Mouse (Mus musculus) small intestine, adult 2 months (tissue): ENCODE results near the gene Rsbn1l. TPM values are rescaled to one million over a fixed set of nuclear protein-coding genes. Genes with fewer than 3 reads are reported as not detected.
"Not testable (repeated sequence)": the region's sequence is repeated elsewhere in the genome, so short reads cannot be mapped to it uniquely, and the experiment has no call there.

Experiments
- H3K27ac ChIP-seq: fragments of 200-500 bp; 2 replicates; pipeline ENCODE4 v1.5.1; 2012; ENCODE audit warnings: low read depth, low read length, control low read depth, inconsistent platforms; ENCODE audit not compliant: insufficient read depth
- H3K27me3 ChIP-seq: fragments of 200-500 bp; 2 replicates; pipeline ENCODE4 v1.6.1; 2012; ENCODE audit warnings: mild to moderate bottlenecking, moderate library complexity, low read length, inconsistent platforms; ENCODE audit not compliant: control insufficient read depth, insufficient read depth
- H3K36me3 ChIP-seq: fragments of 200-500 bp; 2 replicates; pipeline ENCODE4 v1.6.1; 2012; ENCODE audit warnings: mild to moderate bottlenecking, low read length, control low read depth, inconsistent platforms; ENCODE audit not compliant: control insufficient read depth, insufficient read depth
- H3K4me1 ChIP-seq: fragments of 200-500 bp; 2 replicates; pipeline ENCODE4 v1.6.1; 2012; ENCODE audit warnings: low read length, inconsistent platforms, mixed read lengths; ENCODE audit not compliant: control insufficient read depth, insufficient read depth, insufficient read length
- H3K4me3 ChIP-seq: fragments of 200-500 bp; 2 replicates; pipeline ENCODE4 v1.5.1; 2012; ENCODE audit warnings: low read depth, mild to moderate bottlenecking, control low read depth, inconsistent platforms, low read length, moderate library complexity
- CTCF ChIP-seq: fragments of 200-500 bp; IDR thresholded peaks from 2 replicates; pipeline ENCODE4 v1.5.1; 2012; ENCODE audit warnings: low read depth, mild to moderate bottlenecking, control low read depth, inconsistent platforms, low read length, moderate library complexity, mixed read lengths; ENCODE audit not compliant: insufficient replicate concordance, insufficient read length; ENCODE audit errors: extremely low read depth
- POLR2A ChIP-seq: fragments of 200-500 bp; IDR thresholded peaks from 2 replicates; pipeline ENCODE4 v1.6.1; 2012; ENCODE audit warnings: low read depth, mild to moderate bottlenecking, control low read depth, inconsistent platforms, low read length, moderate library complexity
- WGBS: fragments of 180-500 bp; shearing (Covaris S2); methylation state at CpG from one replicate; pipeline ENCODE4 v1.1.7; 2018; 5-methylcytosine and 5-hydroxymethylcytosine counted together
- polyA plus RNA-seq: library from polyadenylated mRNA; depleted of rRNA; stranded (reverse); fragments of >200 nt; gene quantifications from 2 replicates; pipeline ENCODE4 v1.2.3, GENCODE M21; 2012

Gene Rsbn1l
- polyA plus RNA-seq, 1 experiment: 3.4 TPM

- under 1% methylated on average over 5 of the region's 5 CpGs for WGBS
- Histone ChIP-seq H3K27ac (no peak overlapping the region), H3K36me3 (no peaks in the 10 kb centered on the region), H3K27me3 (no peaks in the 10 kb centered on the region), H3K4me1 (peaks cover 15% of the 10 kb centered on the region), H3K4me3 (no peak overlapping the region)
- TF ChIP-seq POLR2A: no peak
- TF ChIP-seq CTCF: no peak
Measured at GRCm38 (mm10) chr5:20950093-20950492, 6.1 kb downstream of the Rsbn1l start.

- Histone ChIP-seq H3K4me3 (no peak overlapping the region), H3K27me3 (no peaks in the 10 kb centered on the region), H3K27ac (peak overlapping the region; percentile 25; the same call in 1 of the 2 replicates), H3K36me3 (no peaks in the 10 kb centered on the region), H3K4me1 (peaks cover 19% of the 10 kb centered on the region)
- TF ChIP-seq CTCF (no peak), POLR2A (no peak)
- WGBS: 41% methylated on average over 6 of the region's 6 CpGs
Measured at GRCm38 (mm10) chr5:20946906-20947305, 9.3 kb downstream of the Rsbn1l start.

GRCm38 (mm10) chr5:20944961-20945748 is 11.0 kb downstream of the Rsbn1l start:
- Histone ChIP-seq H3K27me3 (no peaks in the 10 kb centered on the region), H3K36me3 (no peaks in the 10 kb centered on the region), H3K27ac (peak overlapping the region; percentile 78), H3K4me1 (peaks cover 28% of the 10 kb centered on the region), H3K4me3 (no peak overlapping the region)
- TF ChIP-seq CTCF: no peak
- TF ChIP-seq POLR2A: no peak
- WGBS: 55% methylated on average over 13 of the region's 13 CpGs

GRCm38 (mm10) chr5:20943791-20944190 is 12.4 kb downstream of the Rsbn1l start:
- peaks cover 28% of the 10 kb centered on the region for H3K4me1 ChIP-seq
- 78% methylated on average over 4 of the region's 4 CpGs for WGBS
- not testable (repeated sequence) for H3K27ac ChIP-seq, H3K36me3 ChIP-seq, H3K27me3 ChIP-seq, H3K4me3 ChIP-seq

GRCm38 (mm10) chr5:20942523-20942922 is 13.7 kb downstream of the Rsbn1l start:
- no peaks in the 10 kb centered on the region for H3K36me3 ChIP-seq
- H3K4me3 ChIP-seq: no peak overlapping the region
- 71% methylated on average over 3 of the region's 3 CpGs for whole genome bisulfite sequencing
- no peak for TF ChIP-seq POLR2A
- no peak for TF ChIP-seq CTCF
- H3K4me1 ChIP-seq: peaks cover 28% of the 10 kb centered on the region
- no peak overlapping the region for H3K27ac ChIP-seq
- no peaks in the 10 kb centered on the region for H3K27me3 ChIP-seq

- WGBS: 11% methylated on average over 5 of the region's 5 CpGs
- TF ChIP-seq POLR2A (peak; percentile 16; the same call in 1 of the 2 replicates), CTCF (no peak)
- Histone ChIP-seq H3K36me3 (no peaks in the 10 kb centered on the region), H3K4me1 (peaks cover 24% of the 10 kb centered on the region), H3K27ac (0 out of 2 replicates have a peak overlapping the region, but pooled peaks have one; percentile 26), H3K4me3 (no peak overlapping the region), H3K27me3 (no peaks in the 10 kb centered on the region)
Measured at GRCm38 (mm10) chr5:20941205-20941604, 15.0 kb downstream of the Rsbn1l start.

- H3K4me3 ChIP-seq: no peak overlapping the region
- no peaks in the 10 kb centered on the region for H3K36me3 ChIP-seq
- TF ChIP-seq POLR2A (no peak), CTCF (no peak)
- WGBS: 68% methylated on average over 4 of the region's 4 CpGs
- H3K4me1 ChIP-seq: peaks cover 24% of the 10 kb centered on the region
- H3K27ac ChIP-seq: no peak overlapping the region
- H3K27me3 ChIP-seq: no peaks in the 10 kb centered on the region
Measured at GRCm38 (mm10) chr5:20940696-20941095, 15.5 kb downstream of the Rsbn1l start.
